Mouse (Mus musculus): ENCODE measurements around the gene Fryl. TPM values are rescaled to one million over a fixed set of nuclear protein-coding genes. Genes with fewer than 3 reads are reported as not detected.
A peak's percentile ranks its signal among the peaks of the same experiment; 100 is the strongest.
"Not testable (repeated sequence)": the region's sequence is repeated elsewhere in the genome, so short reads cannot be mapped to it uniquely, and the experiment has no call there.

The Fryl gene
- polyA plus RNA-seq, 1 experiment from 2014 or later = 20.8 TPM

DNA sequence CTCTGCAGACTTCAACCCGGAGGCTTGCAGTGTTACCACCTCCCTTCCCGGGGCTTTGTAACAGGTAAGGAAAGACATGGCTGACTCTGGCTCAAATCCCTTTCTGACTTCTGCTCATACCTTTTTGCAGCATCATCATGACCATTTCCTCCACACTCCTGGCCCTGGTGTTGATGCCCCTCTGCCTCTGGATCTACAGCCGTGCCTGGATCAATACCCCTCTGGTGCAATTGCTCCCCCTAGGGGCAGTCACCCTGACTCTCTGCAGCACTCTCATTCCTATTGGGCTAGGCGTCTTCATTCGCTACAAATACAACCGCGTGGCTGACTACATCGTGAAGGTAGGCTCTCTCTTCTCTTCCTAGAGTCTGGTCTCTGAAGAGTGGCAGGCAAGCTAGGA lies 248.2 kb downstream of the Fryl start:
- TF ChIP-seq CTCF (IDR thresholded peaks at IDR 0.05; ENCODE audit: low read depth) = peak; percentile 63
- ATAC-seq (ENCODE audit: low FRiP score, low TSS enrichment); H3K4me1 ChIP-seq (replicated peaks; ENCODE audit: control insufficient read depth, insufficient read depth); H3K4me3 ChIP-seq (ENCODE audit: low read depth, low read length); H3K36me3 ChIP-seq (ENCODE audit: control insufficient read depth, insufficient read depth, low read length); H3K9me3 ChIP-seq (ENCODE audit: control insufficient read depth, low read length); H3K4me2 ChIP-seq (replicated peaks; ENCODE audit: low read depth); H3K9ac ChIP-seq (ENCODE audit: low read length); H3K27me3 ChIP-seq (ENCODE audit: control insufficient read depth, insufficient read depth, low read length); H3K27ac ChIP-seq (replicated peaks): not testable (repeated sequence)
- DNase-seq (ENCODE audit: low spot score) = peak; percentile 26
- 31% methylated on average over 8 of the region's 8 CpGs for WGBS

DNA sequence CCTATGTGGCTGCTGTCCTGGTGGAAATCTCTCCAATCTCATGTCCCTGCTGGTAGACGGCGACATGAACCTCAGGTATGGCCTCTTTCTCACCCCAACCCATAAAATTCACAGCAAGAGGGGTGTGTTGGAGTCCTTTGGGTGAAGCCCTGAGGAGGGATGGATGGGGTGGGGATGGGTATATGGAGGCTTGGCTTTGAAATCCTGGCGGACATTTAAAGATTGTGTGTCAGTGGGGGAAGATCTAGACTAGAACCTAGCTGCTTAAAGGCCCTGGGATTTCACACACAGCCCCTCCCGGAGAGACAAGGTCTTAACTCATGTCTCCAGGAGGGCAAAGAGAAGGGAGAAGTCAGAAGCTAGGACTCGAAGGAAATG lies 248.8 kb downstream of the Fryl start:
- Histone ChIP-seq H3K36me3 (ENCODE audit: control insufficient read depth, insufficient read depth, low read length) (no peaks in the 10 kb centered on the region), H3K9me3 (ENCODE audit: control insufficient read depth, low read length) (no peaks in the 10 kb centered on the region), H3K27me3 (ENCODE audit: control insufficient read depth, insufficient read depth, low read length) (peaks cover 3% of the 10 kb centered on the region; the same call in 1 of the 2 replicates), H3K9ac (ENCODE audit: low read length) (no peak overlapping the region), H3K4me3 (ENCODE audit: low read depth, low read length) (no peak overlapping the region; the same call in 1 of the 2 replicates), H3K4me1 (replicated peaks; ENCODE audit: control insufficient read depth, insufficient read depth) (no peaks in the 10 kb centered on the region), H3K4me2 (replicated peaks; ENCODE audit: low read depth) (no peak overlapping the region; the same call in 1 of the 2 replicates), H3K27ac (replicated peaks) (no peak overlapping the region)
- WGBS = 50% methylated on average over 5 of the region's 5 CpGs
- DNase-seq (ENCODE audit: low spot score) (no peak), ATAC-seq (ENCODE audit: low FRiP score, low TSS enrichment) (no peak)
- TF ChIP-seq EP300 (optimal IDR thresholded peaks at IDR 0.05) = no peak

DNA sequence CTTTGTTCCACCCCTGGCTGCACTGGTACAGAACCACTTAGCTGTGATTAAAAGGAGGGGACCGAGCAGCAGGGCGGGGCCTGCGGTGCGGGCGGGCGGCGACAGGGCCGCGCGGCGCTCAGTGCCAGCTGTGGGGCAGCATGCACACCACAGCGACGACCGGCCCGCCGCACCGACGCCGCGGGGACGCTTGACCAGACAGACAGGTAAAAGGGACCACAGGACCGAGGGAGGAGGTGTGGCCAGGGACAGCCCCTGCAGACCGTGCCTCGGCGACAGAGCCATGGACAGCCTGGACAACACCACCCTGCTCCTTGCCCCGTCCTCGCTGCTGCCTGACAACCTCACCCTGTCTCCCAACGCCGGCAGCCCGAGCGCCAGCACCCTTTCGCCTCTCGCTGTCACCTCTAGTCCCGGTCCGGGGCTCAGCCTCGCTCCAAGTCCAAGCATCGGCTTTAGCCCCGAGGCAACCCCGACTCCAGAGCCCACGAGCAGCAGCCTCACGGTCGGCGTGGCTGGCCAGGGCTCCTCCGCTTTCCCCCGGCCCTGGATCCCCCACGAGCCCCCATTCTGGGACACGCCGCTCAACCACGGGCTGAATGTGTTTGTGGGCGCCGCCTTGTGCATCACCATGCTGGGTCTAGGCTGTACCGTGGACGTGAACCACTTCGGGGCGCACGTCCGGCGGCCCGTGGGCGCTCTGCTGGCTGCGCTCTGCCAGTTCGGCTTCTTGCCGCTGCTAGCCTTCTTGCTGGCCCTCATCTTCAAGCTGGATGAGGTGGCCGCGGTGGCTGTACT lies 249.4 kb downstream of the Fryl start, which contains the start of gene Slc10a4:
Gene Slc10a4 (plus strand): TSS at position 100 of the 798 bp plus-strand sequence.
- Histone ChIP-seq H3K27ac (replicated peaks) (no peak within 1 kb of the TSS), H3K4me2 (replicated peaks; ENCODE audit: low read depth) (peak within 1 kb of the TSS; percentile 64), H3K9me3 (ENCODE audit: control insufficient read depth, low read length) (no peaks in the 10 kb centered on the region), H3K4me1 (replicated peaks; ENCODE audit: control insufficient read depth, insufficient read depth) (no peaks in the 10 kb centered on the region), H3K4me3 (ENCODE audit: low read depth, low read length) (peak within 1 kb of the TSS; percentile 39), H3K27me3 (ENCODE audit: control insufficient read depth, insufficient read depth, low read length) (peaks cover 3% of the 10 kb centered on the region; the same call in 1 of the 2 replicates), H3K36me3 (ENCODE audit: control insufficient read depth, insufficient read depth, low read length) (no peaks in the 10 kb centered on the region), H3K9ac (ENCODE audit: low read length) (peak within 1 kb of the TSS; percentile 41; the same call in 1 of the 2 replicates)
- ATAC-seq (ENCODE audit: low FRiP score, low TSS enrichment) (peak; percentile 68), DNase-seq (ENCODE audit: low spot score) (peak; percentile 57)
- TF ChIP-seq EP300 (optimal IDR thresholded peaks at IDR 0.05) = no peak
- 9% methylated on average over 64 of the region's 65 CpGs for WGBS

DNA sequence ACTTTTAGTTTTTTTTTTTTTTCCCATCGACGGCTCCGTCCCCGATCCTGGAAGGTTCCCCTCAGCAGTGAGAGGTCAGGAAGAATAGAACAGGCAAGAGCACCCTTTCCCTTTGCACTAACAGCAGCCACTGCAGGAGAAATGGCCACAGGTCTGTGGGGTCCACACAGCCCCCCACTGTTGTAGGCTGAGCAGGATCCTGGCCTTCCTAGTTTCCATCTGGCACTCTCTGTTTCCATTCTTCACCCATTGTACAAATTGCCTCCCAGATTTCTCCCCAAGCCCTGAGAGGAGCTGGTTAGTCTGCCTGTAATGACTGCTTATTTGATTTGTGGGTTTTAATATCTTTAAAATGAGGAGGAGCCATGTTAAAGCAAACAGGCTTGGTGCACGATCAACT lies 252.4 kb downstream of the Fryl start:
- peaks cover 3% of the 10 kb centered on the region; the same call in 1 of the 2 replicates for H3K27me3 ChIP-seq (ENCODE audit: control insufficient read depth, insufficient read depth, low read length)
- DNase-seq (ENCODE audit: low spot score) (no peak), ATAC-seq (ENCODE audit: low FRiP score, low TSS enrichment) (no peak)
- no peak overlapping the region for H3K9ac ChIP-seq (ENCODE audit: low read length)
- no peak overlapping the region for H3K4me3 ChIP-seq (ENCODE audit: low read depth, low read length)
- H3K27ac ChIP-seq (replicated peaks) = no peak overlapping the region
- no peak overlapping the region for H3K4me2 ChIP-seq (replicated peaks; ENCODE audit: low read depth)
- no peaks in the 10 kb centered on the region for H3K4me1 ChIP-seq (replicated peaks; ENCODE audit: control insufficient read depth, insufficient read depth)
- 71% methylated on average over 5 of the region's 5 CpGs for WGBS
- H3K36me3 ChIP-seq (ENCODE audit: control insufficient read depth, insufficient read depth, low read length) = no peaks in the 10 kb centered on the region
- no peaks in the 10 kb centered on the region for H3K9me3 ChIP-seq (ENCODE audit: control insufficient read depth, low read length)
- no peak for TF ChIP-seq CTCF (IDR thresholded peaks at IDR 0.05; ENCODE audit: low read depth)
- no peak for TF ChIP-seq EP300 (optimal IDR thresholded peaks at IDR 0.05)

DNA sequence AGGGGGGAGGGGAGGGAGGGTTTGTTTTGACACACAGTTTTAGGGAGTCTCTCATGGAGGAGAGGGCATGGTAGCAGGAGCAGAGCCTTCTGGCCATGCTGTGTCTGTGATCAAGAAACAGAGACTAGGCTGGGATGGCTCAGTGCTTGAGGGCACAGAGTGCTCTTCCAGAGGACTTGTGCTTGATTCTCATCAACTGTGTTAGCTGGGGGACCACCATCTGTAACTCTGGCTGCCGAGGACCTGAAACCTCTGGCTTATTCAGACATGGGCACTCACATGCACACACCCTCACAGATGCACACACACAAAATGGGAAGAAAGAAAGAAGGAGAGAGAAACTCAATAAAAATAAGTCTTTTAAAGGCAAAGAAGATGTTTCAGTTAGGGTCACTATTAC lies 257.9 kb downstream of the Fryl start:
- H3K9me3 ChIP-seq (ENCODE audit: control insufficient read depth, low read length); ATAC-seq (ENCODE audit: low FRiP score, low TSS enrichment): not testable (repeated sequence)
- 74% methylated on average over 1 of the region's 1 CpGs for WGBS

DNA sequence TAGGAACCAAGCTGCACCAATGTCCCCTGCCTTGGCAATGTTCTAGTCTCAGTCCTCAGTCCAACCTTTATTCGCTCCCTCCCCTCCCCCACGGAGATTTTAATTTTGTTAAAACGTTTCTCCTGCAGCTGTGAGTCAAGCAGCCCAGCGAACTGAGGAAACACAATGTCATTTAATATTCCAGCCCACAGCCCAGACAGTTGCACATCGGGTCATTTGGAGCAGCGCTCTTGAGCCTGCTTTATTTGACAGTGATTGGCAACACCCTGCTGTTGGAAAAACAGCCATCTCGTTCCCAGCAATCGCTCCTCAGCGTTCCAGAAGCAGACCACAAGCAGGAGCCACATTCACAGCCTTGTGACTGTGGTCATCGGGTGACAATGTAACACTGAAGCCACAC lies 261.0 kb downstream of the Fryl start:
- Histone ChIP-seq H3K4me2 (replicated peaks; ENCODE audit: low read depth) (no peak overlapping the region), H3K27me3 (ENCODE audit: control insufficient read depth, insufficient read depth, low read length) (no peaks in the 10 kb centered on the region), H3K4me1 (replicated peaks; ENCODE audit: control insufficient read depth, insufficient read depth) (no peaks in the 10 kb centered on the region), H3K9ac (ENCODE audit: low read length) (no peak overlapping the region), H3K4me3 (ENCODE audit: low read depth, low read length) (no peak overlapping the region), H3K27ac (replicated peaks) (no peak overlapping the region), H3K9me3 (ENCODE audit: control insufficient read depth, low read length) (no peaks in the 10 kb centered on the region), H3K36me3 (ENCODE audit: control insufficient read depth, insufficient read depth, low read length) (no peaks in the 10 kb centered on the region)
- no peak for ATAC-seq (ENCODE audit: low FRiP score, low TSS enrichment)
- 48% methylated on average over 10 of the region's 10 CpGs for WGBS
- TF ChIP-seq EP300 (optimal IDR thresholded peaks at IDR 0.05) (no peak), CTCF (IDR thresholded peaks at IDR 0.05; ENCODE audit: low read depth) (no peak)
- no peak for DNase-seq (ENCODE audit: low spot score)

More for the DNA sequence above, 257.9 kb downstream of the Fryl start:
- not testable (repeated sequence) for H3K27ac ChIP-seq (replicated peaks); H3K4me1 ChIP-seq (replicated peaks; ENCODE audit: control insufficient read depth, insufficient read depth); H3K4me3 ChIP-seq (ENCODE audit: low read depth, low read length); DNase-seq (ENCODE audit: low spot score); H3K9ac ChIP-seq (ENCODE audit: low read length); H3K36me3 ChIP-seq (ENCODE audit: control insufficient read depth, insufficient read depth, low read length); H3K27me3 ChIP-seq (ENCODE audit: control insufficient read depth, insufficient read depth, low read length); H3K4me2 ChIP-seq (replicated peaks; ENCODE audit: low read depth)
